Mouse (Mus musculus): ENCODE results near the gene Taar7b.

Gene Taar7b

DNA sequence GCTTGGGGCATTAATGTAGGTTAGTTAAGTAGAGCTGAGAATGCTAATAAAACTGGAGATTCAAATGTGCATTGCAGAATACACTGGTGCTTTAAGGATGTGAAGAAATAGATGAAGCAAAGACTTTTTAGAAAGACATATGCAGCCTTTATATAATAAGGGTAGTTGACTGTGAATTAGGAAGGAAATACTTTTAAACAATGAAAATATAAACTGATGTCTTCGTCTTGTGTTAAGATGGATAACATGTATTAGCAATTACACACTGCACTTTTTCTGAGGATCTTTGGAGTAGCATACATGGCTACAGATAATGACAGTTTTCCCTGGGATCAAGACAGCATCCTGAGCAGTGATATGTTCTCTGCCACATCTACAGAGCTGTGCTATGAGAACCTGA lies at the start of gene Taar7b:
Gene Taar7b, plus strand, starts transcription at position 301 of the 400 bp plus-strand sequence.
- DNase-seq (ENCODE audit: low spot score) = no peak

GRCm38 (mm10) chr10:23951714-23952113 lies 48.0 kb upstream of the Taar7b start:
- DNase-seq (ENCODE audit: low spot score) = no peak

DNA sequence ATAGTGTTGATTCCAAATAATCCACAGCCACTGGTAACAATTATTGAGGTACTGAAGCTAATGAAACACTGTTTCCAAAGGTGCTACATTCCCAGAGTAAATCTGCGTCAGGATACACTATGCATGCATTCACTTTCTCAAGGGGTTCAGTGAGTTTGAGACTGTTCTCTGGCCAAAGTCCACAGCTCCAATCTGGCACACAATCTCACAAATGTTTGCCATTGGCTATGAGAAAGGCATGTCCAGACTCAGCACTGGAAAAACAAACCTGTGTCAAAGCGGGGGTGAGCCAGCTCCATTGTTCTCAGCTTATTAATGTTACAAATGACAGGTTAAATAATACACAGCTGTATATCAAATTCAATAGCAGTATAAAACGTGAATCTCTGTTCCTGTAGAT lies 40.7 kb upstream of the Taar7b start:
- DNase-seq (ENCODE audit: low spot score) = no peak

DNA sequence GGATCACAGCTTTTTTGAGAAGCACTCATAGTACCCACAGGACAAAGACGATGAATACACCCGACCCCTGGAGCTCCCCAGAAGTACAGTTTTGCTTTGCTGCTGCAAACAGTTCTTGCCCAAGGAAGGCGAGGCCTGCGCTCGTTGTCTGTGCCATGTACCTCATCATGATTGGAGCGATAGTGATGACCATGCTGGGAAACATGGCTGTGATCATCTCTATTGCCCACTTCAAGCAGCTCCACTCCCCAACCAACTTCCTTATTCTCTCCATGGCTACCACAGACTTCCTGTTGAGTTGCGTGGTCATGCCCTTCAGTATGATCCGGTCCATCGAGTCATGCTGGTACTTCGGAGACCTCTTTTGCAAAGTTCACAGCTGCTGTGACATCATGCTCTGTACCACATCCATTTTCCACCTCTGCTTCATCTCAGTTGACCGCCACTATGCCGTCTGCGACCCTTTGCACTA lies 39.3 kb upstream of the Taar7b start, which contains the start of gene Taar4:
Gene Taar4, plus strand, starts transcription at position 51 of the 472 bp plus-strand sequence.
- DNase-seq (ENCODE audit: low spot score) = no peak

DNA sequence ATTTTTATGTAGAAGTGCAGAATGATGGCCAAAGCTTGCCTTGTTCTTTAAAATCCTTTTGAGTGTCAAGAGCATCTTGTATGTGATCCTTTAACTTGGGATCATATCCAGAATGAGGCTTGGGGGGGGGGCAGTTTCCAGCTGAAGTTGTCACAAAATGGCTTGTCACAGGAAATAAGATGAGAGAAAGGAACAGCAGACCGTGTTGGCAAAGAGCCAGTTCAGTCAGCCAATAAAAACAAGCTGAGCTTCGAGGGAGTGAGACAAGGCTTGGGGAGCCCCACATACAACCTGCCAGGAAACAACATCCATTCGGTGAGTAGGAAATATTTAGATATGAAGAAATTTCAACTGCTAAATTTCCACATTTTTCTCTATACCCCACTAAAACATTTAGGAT lies 36.3 kb upstream of the Taar7b start:
- no peak for DNase-seq (ENCODE audit: low spot score)

- DNase-seq (ENCODE audit: low spot score) = no peak
Measured at GRCm38 (mm10) chr10:23964921-23965610, 34.7 kb upstream of the Taar7b start.

DNA sequence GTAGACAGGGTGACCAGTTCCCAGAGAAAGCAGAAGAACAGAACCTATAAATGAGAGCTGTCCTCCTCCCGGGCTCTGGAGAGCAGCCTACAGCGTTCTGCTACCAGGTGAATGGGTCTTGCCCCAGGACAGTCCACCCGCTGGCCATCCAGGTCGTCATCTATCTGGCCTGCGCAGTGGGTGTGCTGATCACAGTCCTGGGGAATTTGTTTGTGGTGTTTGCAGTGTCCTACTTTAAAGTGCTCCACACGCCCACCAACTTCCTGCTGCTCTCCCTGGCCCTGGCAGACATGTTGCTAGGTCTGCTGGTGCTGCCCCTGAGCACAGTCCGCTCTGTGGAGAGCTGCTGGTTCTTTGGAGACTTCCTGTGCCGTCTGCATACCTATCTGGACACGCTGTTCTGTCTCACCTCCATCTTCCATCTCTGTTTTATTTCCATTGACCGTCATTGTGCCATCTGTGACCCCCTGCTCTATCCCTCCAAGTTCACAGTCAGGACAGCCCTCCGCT lies 29.0 kb upstream of the Taar7b start, which contains the start of gene Taar5:
Gene Taar5, plus strand, starts transcription at position 51 of the 510 bp plus-strand sequence.
- no peak for DNase-seq (ENCODE audit: low spot score)

- DNase-seq (ENCODE audit: low spot score) = no peak
Measured at GRCm38 (mm10) chr10:23971256-23971655, 28.5 kb upstream of the Taar7b start.

GRCm38 (mm10) chr10:23977958-23978357 lies 21.8 kb upstream of the Taar7b start:
- no peak for DNase-seq (ENCODE audit: low spot score)

DNA sequence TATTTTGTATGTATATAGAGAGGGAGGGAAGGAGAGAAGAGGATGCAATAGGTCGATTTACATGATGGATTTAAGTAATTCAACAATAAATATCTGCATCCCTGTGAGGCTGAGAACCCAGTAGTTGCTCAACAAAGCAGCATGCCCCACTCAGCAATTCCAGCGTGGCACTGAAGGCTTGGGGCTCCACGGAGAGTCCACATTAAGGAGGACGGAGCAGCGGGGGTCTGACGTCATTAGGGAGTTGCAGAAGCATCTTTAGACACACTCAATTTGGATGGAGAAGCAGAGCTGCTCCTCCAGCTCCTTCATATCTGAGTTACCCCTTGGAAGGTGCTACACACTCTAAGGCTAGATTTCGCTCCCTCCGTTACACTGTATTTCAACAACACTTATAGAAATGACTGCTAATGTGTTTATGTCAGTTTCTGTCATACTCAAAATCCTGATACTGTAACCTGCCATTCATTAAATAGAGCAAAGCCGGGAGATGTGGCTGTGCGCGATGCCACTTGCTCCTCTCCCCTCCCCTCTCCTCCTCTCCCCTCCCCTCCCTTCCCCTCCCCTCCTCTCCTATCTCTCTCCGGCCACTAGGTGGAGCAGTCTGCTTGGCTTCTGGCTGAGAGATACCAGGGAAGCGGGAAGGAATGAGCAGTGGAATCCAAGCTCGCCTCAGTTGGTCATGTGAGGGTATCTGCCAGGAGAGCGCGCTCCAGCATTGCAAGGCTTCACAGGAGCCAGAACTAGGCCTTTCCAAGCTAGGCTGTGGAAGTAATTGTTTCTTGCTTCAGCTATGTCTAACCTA lies 20.6 kb upstream of the Taar7b start:
- peak; percentile 86 for DNase-seq (ENCODE audit: low spot score)

DNA sequence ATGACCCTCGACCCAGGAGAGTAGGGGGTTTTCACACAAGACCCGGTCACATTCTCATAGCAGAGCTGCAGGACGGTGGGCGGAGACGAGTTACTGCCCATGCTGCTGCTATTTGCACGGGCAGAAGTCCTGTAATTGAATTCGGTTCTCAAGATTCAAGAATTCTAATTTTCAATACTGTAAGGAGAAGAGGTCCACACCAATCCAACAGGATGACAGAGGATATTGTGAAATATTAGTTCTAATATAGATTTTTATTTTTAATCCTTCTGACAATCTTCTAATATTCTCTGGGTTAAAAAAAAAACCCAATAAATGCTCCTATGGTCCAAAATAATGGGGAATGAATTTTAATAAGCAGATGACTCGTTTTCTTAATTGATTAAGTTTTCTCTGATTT lies 14.2 kb upstream of the Taar7b start, which contains the start of gene Taar6:
Gene Taar6, minus strand, starts transcription at position 101 of the 400 bp plus-strand sequence.
- DNase-seq (ENCODE audit: low spot score) = no peak

- DNase-seq (ENCODE audit: low spot score) = no peak
Measured at GRCm38 (mm10) chr10:23986419-23986818, 13.3 kb upstream of the Taar7b start.

DNA sequence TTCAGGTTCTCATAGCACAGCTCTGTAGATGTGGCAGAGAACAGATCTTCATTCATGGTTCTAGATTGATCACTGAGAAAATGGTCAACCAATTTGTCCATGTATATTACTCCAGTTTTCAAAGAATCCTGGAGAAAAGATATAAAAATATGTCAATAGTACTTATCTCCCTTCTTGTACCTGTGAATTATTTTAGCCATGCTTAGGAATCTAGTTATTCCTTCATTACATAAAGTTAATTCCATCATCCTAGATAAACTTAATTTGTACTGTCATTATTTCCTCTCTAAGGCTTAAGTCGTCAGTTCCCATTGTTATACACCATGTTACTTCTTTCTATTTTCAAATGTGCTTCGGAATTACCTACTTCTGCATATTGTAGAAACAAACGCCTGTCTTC lies 6.4 kb upstream of the Taar7b start, which contains the start of gene Taar7a:
Gene Taar7a, minus strand, starts transcription at position 101 of the 400 bp plus-strand sequence.
- DNase-seq (ENCODE audit: low spot score) = no peak

- no peak for DNase-seq (ENCODE audit: low spot score)
Measured at GRCm38 (mm10) chr10:24006442-24006841, 6.7 kb downstream of the Taar7b start.

GRCm38 (mm10) chr10:24007034-24007433 lies 7.3 kb downstream of the Taar7b start:
- DNase-seq (ENCODE audit: low spot score) = no peak

- DNase-seq (ENCODE audit: low spot score) = no peak
Measured at GRCm38 (mm10) chr10:24008143-24008542, 8.4 kb downstream of the Taar7b start.

DNA sequence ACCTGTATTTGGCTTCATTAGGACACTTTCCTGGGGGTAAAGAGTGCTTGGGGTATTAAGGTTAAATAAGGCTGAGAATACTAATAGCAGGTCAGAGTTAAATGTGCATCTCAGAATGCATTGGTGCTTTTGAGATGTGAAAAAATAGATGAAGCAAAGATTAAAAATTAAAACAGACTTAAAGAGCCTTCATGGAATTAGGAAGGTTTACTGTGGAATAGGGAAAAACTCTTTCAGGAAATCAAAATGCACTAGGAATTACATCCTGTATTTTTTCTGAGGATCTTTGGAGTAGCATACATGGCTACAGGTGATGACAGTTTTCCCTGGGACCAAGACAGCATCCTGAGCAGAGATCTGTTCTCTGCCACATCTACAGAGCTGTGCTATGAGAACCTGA lies 27.2 kb downstream of the Taar7b start, which contains the start of gene Taar7d:
Gene Taar7d, plus strand, starts transcription at position 301 of the 400 bp plus-strand sequence.
- no peak for DNase-seq (ENCODE audit: low spot score)

DNA sequence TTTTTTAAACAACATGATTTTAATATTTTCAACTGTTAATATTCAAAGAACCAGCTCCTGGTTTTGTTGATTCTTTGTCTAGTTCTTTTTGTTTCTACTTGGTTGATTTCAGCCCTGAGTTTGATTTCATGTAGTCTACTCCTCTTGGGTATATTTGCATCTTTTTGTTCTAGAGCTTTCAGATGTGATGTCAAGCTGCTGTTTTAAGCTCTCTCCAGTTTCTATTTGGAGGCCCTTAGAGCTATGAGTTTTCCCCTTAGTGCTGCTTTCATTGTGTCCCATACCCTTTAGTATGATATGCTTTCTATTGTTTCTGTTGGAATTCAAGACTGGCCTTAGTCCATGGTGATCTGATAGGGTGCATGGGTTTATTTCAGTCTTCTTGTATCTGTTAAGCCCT lies 31.6 kb downstream of the Taar7b start:
- no peak for DNase-seq (ENCODE audit: low spot score)

GRCm38 (mm10) chr10:24037314-24037713 lies 37.6 kb downstream of the Taar7b start, which contains the start of gene Taar7e:
TSS of gene Taar7e (plus strand) at chr10:24037614.
- no peak for DNase-seq (ENCODE audit: low spot score)

GRCm38 (mm10) chr10:24040120-24040869 lies 40.6 kb downstream of the Taar7b start:
- DNase-seq (ENCODE audit: low spot score) = no peak

DNA sequence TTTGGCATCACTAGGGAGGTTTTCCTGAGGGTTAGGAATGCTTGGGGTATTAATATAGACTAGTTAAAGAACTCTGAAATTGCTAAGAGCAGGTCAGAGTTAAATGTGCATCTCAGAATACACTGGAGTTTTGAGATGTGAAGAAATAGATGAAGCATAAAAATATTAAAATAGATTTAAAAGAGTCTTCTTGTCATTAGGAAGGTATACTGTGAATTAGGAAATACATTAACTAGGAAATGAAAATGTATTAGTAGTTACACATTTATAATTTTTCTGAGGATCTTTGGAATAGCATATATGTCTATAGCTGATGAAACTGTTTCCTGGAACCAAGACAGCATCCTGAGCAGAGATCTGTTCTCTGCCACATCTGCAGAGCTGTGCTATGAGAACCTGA lies 49.5 kb downstream of the Taar7b start, which contains the start of gene Taar7f:
Gene Taar7f, plus strand, starts transcription at position 301 of the 400 bp plus-strand sequence.
- DNase-seq (ENCODE audit: low spot score) = no peak

All from retina, embryonic 14.5 days (tissue).